Mouse (Mus musculus): ENCODE results near the gene Hist1h4b. TPM values are rescaled to one million over a fixed set of nuclear protein-coding genes. Genes with fewer than 3 reads are reported as not detected.
"Not testable (repeated sequence)": the region's sequence is repeated elsewhere in the genome, so short reads cannot be mapped to it uniquely, and the experiment has no call there.

Gene Hist1h4b
- polyA plus RNA-seq (2015; fragmentation: Nextera tagmentation; extraction: Ambion mirVana), result 1.5 TPM in 1 of 2 replicates, not detected in the other

GRCm38 (mm10) chr13:23756790-23757189 is at the start of gene Hist1h4b:
Hist1h4b (plus strand) TSS chr13:23757013.
- H3K4me2 ChIP-seq (ENCODE audit: low read length), result peak within 1 kb of the TSS; percentile 72
- H3K9me3 ChIP-seq (ENCODE audit: control insufficient read depth, low read length), result no peaks in the 10 kb centered on the region
- H3K4me1 ChIP-seq (replicated peaks; ENCODE audit: control insufficient read depth, insufficient read depth, low read length), result peaks cover 20% of the 10 kb centered on the region
- peak within 1 kb of the TSS; percentile 40 for H3K4me3 ChIP-seq (replicated peaks; ENCODE audit: low read length)
- no peaks in the 10 kb centered on the region for H3K27me3 ChIP-seq (replicated peaks; ENCODE audit: control insufficient read depth, insufficient read depth, low read length)
- peak within 1 kb of the TSS; percentile 53 for H3K9ac ChIP-seq (replicated peaks; ENCODE audit: low read depth, low read length)
- peak within 1 kb of the TSS; percentile 77 for H3K27ac ChIP-seq (ENCODE audit: low read length)
- no peaks in the 10 kb centered on the region for H3K36me3 ChIP-seq (ENCODE audit: control insufficient read depth, insufficient read depth)
- ATAC-seq, result peak; percentile 75
- 0% methylated on average over 14 of the region's 22 CpGs for WGBS

GRCm38 (mm10) chr13:23708041-23708440 is 48.8 kb upstream of the Hist1h4b start:
- no peak overlapping the region for H3K4me2 ChIP-seq (ENCODE audit: low read length)
- WGBS, result 87% methylated on average over 4 of the region's 4 CpGs
- no peaks in the 10 kb centered on the region for H3K36me3 ChIP-seq (ENCODE audit: control insufficient read depth, insufficient read depth)
- H3K4me3 ChIP-seq (replicated peaks; ENCODE audit: low read length), result no peak overlapping the region
- H3K4me1 ChIP-seq (replicated peaks; ENCODE audit: control insufficient read depth, insufficient read depth, low read length), result peaks cover 12% of the 10 kb centered on the region
- no peak for ATAC-seq
- H3K27me3 ChIP-seq (replicated peaks; ENCODE audit: control insufficient read depth, insufficient read depth, low read length), result no peaks in the 10 kb centered on the region; the same call in 1 of the 2 replicates
- H3K9ac ChIP-seq (replicated peaks; ENCODE audit: low read depth, low read length), result no peak overlapping the region
- H3K27ac ChIP-seq (ENCODE audit: low read length), result no peak overlapping the region
- no peaks in the 10 kb centered on the region for H3K9me3 ChIP-seq (ENCODE audit: control insufficient read depth, low read length)

GRCm38 (mm10) chr13:23708654-23709053 is 48.2 kb upstream of the Hist1h4b start:
- Histone ChIP-seq H3K4me3 (replicated peaks; ENCODE audit: low read length) (no peak overlapping the region), H3K4me1 (replicated peaks; ENCODE audit: control insufficient read depth, insufficient read depth, low read length) (peaks cover 12% of the 10 kb centered on the region), H3K27ac (ENCODE audit: low read length) (no peak overlapping the region), H3K9ac (replicated peaks; ENCODE audit: low read depth, low read length) (no peak overlapping the region), H3K4me2 (ENCODE audit: low read length) (no peak overlapping the region), H3K27me3 (replicated peaks; ENCODE audit: control insufficient read depth, insufficient read depth, low read length) (no peaks in the 10 kb centered on the region; the same call in 1 of the 2 replicates), H3K9me3 (ENCODE audit: control insufficient read depth, low read length) (no peaks in the 10 kb centered on the region), H3K36me3 (ENCODE audit: control insufficient read depth, insufficient read depth) (no peaks in the 10 kb centered on the region)
- WGBS, result 82% methylated on average over 4 of the region's 4 CpGs
- ATAC-seq, result no peak

- H3K4me3 ChIP-seq (replicated peaks; ENCODE audit: low read length), result peak overlapping the region; percentile 35
- 15% methylated on average over 15 of the region's 15 CpGs for WGBS
- peak overlapping the region; percentile 43 for H3K9ac ChIP-seq (replicated peaks; ENCODE audit: low read depth, low read length)
- no peak overlapping the region for H3K27ac ChIP-seq (ENCODE audit: low read length)
- peak overlapping the region; percentile 56 for H3K4me2 ChIP-seq (ENCODE audit: low read length)
- H3K27me3 ChIP-seq (replicated peaks; ENCODE audit: control insufficient read depth, insufficient read depth, low read length), result no peaks in the 10 kb centered on the region; the same call in 1 of the 2 replicates
- no peaks in the 10 kb centered on the region for H3K9me3 ChIP-seq (ENCODE audit: control insufficient read depth, low read length)
- peaks cover 12% of the 10 kb centered on the region for H3K4me1 ChIP-seq (replicated peaks; ENCODE audit: control insufficient read depth, insufficient read depth, low read length)
- H3K36me3 ChIP-seq (ENCODE audit: control insufficient read depth, insufficient read depth), result no peaks in the 10 kb centered on the region
- ATAC-seq, result no peak
These were observed 47.0 kb upstream of the Hist1h4b start for GRCm38 (mm10) chr13:23709714-23710373.

- peaks cover 12% of the 10 kb centered on the region for H3K4me1 ChIP-seq (replicated peaks; ENCODE audit: control insufficient read depth, insufficient read depth, low read length)
These were observed 46.3 kb upstream of the Hist1h4b start, which contains the start of gene Hfe for GRCm38 (mm10) chr13:23710374-23711089. Hfe (minus strand) TSS chr13:23710854.

GRCm38 (mm10) chr13:23716261-23717042 is 40.4 kb upstream of the Hist1h4b start:
- H3K4me1 ChIP-seq (replicated peaks; ENCODE audit: control insufficient read depth, insufficient read depth, low read length), result no peaks in the 10 kb centered on the region
- no peaks in the 10 kb centered on the region for H3K27me3 ChIP-seq (replicated peaks; ENCODE audit: control insufficient read depth, insufficient read depth, low read length)
- no peak overlapping the region for H3K4me3 ChIP-seq (replicated peaks; ENCODE audit: low read length)
- no peak overlapping the region for H3K4me2 ChIP-seq (ENCODE audit: low read length)
- H3K9me3 ChIP-seq (ENCODE audit: control insufficient read depth, low read length), result no peaks in the 10 kb centered on the region
- no peak overlapping the region for H3K27ac ChIP-seq (ENCODE audit: low read length)
- H3K36me3 ChIP-seq (ENCODE audit: control insufficient read depth, insufficient read depth), result no peaks in the 10 kb centered on the region
- ATAC-seq, result no peak
- H3K9ac ChIP-seq (replicated peaks; ENCODE audit: low read depth, low read length), result no peak overlapping the region
- WGBS, result 87% methylated on average over 5 of the region's 5 CpGs

More at GRCm38 (mm10) chr13:23710374-23711089, 46.3 kb upstream of the Hist1h4b start, which contains the start of gene Hfe:
- Histone ChIP-seq H3K4me3 (replicated peaks; ENCODE audit: low read length) (peak within 1 kb of the TSS; percentile 35), H3K27ac (ENCODE audit: low read length) (no peak within 1 kb of the TSS), H3K9me3 (ENCODE audit: control insufficient read depth, low read length) (no peaks in the 10 kb centered on the region), H3K27me3 (replicated peaks; ENCODE audit: control insufficient read depth, insufficient read depth, low read length) (no peaks in the 10 kb centered on the region; the same call in 1 of the 2 replicates), H3K36me3 (ENCODE audit: control insufficient read depth, insufficient read depth) (no peaks in the 10 kb centered on the region), H3K9ac (replicated peaks; ENCODE audit: low read depth, low read length) (peak within 1 kb of the TSS; percentile 43), H3K4me2 (ENCODE audit: low read length) (peak within 1 kb of the TSS; percentile 56)
- ATAC-seq, result 0 out of 2 replicates have a peak, but pooled peaks have one; percentile 40
- 5% methylated on average over 17 of the region's 17 CpGs for whole genome bisulfite sequencing

GRCm38 (mm10) chr13:23717176-23717575 is 39.6 kb upstream of the Hist1h4b start:
- Histone ChIP-seq H3K27ac (ENCODE audit: low read length) (no peak overlapping the region), H3K36me3 (ENCODE audit: control insufficient read depth, insufficient read depth) (no peaks in the 10 kb centered on the region), H3K4me3 (replicated peaks; ENCODE audit: low read length) (no peak overlapping the region), H3K4me1 (replicated peaks; ENCODE audit: control insufficient read depth, insufficient read depth, low read length) (no peaks in the 10 kb centered on the region), H3K9me3 (ENCODE audit: control insufficient read depth, low read length) (no peaks in the 10 kb centered on the region), H3K4me2 (ENCODE audit: low read length) (no peak overlapping the region), H3K27me3 (replicated peaks; ENCODE audit: control insufficient read depth, insufficient read depth, low read length) (no peaks in the 10 kb centered on the region), H3K9ac (replicated peaks; ENCODE audit: low read depth, low read length) (no peak overlapping the region)
- no peak for ATAC-seq
- 63% methylated on average over 11 of the region's 11 CpGs for WGBS

GRCm38 (mm10) chr13:23717593-23718245 is 39.1 kb upstream of the Hist1h4b start:
- not testable (repeated sequence) for H3K36me3 ChIP-seq (ENCODE audit: control insufficient read depth, insufficient read depth); H3K27me3 ChIP-seq (replicated peaks; ENCODE audit: control insufficient read depth, insufficient read depth, low read length); H3K4me1 ChIP-seq (replicated peaks; ENCODE audit: control insufficient read depth, insufficient read depth, low read length); H3K4me2 ChIP-seq (ENCODE audit: low read length); H3K9me3 ChIP-seq (ENCODE audit: control insufficient read depth, low read length); H3K9ac ChIP-seq (replicated peaks; ENCODE audit: low read depth, low read length); H3K27ac ChIP-seq (ENCODE audit: low read length); H3K4me3 ChIP-seq (replicated peaks; ENCODE audit: low read length); ATAC-seq
- 15% methylated on average over 2 of the region's 2 CpGs for WGBS

All from forebrain, embryonic 16.5 days (tissue).